Mouse (Mus musculus): ENCODE results near the gene Slc7a6.
A peak's percentile ranks its signal among the peaks of the same experiment; 100 is the strongest.

Gene Slc7a6

GRCm38 (mm10) chr8:106145331-106145730 is 23.3 kb upstream of the Slc7a6 start:
- no peak for DNase-seq

- no peak for DNase-seq
These were observed 22.6 kb upstream of the Slc7a6 start for GRCm38 (mm10) chr8:106146014-106146413.

DNA sequence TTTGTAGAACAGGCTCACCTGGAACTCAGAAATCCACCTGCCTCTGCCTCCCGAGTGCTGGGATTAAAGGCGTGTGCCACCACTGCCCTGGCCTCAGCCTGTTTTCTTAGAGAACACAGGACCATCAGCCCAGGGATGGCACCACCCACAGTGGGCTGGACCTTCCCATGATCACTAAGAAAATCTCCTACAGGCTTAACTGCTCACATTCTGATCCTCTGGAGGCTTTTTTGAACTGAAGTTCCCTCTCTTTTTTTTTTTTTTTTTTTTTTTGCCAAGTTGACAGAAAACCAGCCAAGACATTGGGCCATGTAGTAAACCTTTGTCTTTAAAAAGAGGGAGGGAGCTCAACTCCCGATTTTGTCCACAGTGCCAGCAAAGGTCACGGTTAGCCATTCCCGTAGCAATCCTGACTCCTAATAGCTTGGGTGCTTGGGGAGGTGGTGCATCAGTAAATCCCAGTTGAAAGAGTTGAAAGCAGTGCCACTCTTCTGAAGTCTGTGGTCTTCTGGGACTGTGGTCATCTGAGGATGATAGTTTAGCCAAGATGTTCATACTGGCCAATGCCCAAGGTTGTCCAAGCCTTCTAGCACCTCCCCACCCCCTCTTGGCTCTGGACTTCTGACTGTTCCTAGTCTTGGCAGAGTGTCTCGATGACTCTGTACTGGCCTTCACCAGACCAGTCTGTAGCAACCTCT is 20.6 kb upstream of the Slc7a6 start:
- DNase-seq = no peak

- DNase-seq = no peak
These were observed 19.6 kb upstream of the Slc7a6 start for GRCm38 (mm10) chr8:106149025-106149424.

GRCm38 (mm10) chr8:106149801-106150652 is 18.6 kb upstream of the Slc7a6 start, which contains the start of gene Pla2g15:
Gene Pla2g15 (plus strand): TSS chr8:106150399.
- peak; percentile 92 for DNase-seq

DNA sequence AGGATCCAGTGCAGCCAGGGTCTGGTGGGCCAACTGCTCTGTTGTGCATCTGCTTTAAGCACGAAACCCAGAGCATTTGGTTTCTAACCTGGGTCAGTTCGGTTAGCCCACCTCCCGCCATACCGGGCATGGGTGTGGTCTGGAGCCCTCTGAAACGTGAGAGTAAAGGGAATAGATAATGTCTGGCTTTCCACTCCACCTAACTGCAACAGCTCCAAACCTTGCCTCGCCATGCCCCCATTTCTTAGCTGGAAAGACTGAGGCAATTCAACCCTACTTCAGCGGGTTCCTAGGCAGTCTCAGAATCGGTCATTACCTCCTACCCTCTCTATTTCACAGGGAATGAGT is 18.0 kb upstream of the Slc7a6 start:
- DNase-seq = no peak

GRCm38 (mm10) chr8:106151041-106151440 is 17.6 kb upstream of the Slc7a6 start:
- DNase-seq = no peak

- no peak for DNase-seq
These were observed 15.8 kb upstream of the Slc7a6 start for GRCm38 (mm10) chr8:106152876-106153275.

GRCm38 (mm10) chr8:106157419-106157818 is 11.2 kb upstream of the Slc7a6 start:
- no peak for DNase-seq

GRCm38 (mm10) chr8:106158381-106158780 is 10.3 kb upstream of the Slc7a6 start:
- DNase-seq = no peak

GRCm38 (mm10) chr8:106159876-106160275 is 8.8 kb upstream of the Slc7a6 start:
- no peak for DNase-seq

DNA sequence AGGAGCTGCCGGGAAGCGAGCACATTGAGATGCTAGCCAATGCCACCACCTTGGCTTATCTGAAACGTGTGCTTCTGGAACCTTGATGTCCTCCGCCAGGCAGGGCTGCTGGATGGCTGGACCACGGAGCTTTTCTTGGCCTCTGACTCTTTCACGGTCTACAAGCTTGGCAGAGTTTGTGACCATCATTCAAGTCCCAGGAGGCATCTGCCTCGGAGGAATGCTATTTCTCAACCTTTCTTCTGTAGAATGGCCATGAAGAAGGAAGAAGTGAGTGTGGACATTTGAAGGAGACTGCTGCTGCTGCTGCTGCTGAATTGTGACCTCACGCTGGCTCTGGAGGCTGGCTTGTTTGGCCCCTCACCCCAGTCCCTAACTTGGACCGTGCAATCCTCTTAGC is 5.4 kb upstream of the Slc7a6 start:
- DNase-seq = no peak

GRCm38 (mm10) chr8:106165460-106165859 is 3.2 kb upstream of the Slc7a6 start:
- peak; percentile 81 for DNase-seq

- DNase-seq = peak; percentile 55
These were observed 618 bp downstream of the Slc7a6 start for GRCm38 (mm10) chr8:106169017-106169933.

DNA sequence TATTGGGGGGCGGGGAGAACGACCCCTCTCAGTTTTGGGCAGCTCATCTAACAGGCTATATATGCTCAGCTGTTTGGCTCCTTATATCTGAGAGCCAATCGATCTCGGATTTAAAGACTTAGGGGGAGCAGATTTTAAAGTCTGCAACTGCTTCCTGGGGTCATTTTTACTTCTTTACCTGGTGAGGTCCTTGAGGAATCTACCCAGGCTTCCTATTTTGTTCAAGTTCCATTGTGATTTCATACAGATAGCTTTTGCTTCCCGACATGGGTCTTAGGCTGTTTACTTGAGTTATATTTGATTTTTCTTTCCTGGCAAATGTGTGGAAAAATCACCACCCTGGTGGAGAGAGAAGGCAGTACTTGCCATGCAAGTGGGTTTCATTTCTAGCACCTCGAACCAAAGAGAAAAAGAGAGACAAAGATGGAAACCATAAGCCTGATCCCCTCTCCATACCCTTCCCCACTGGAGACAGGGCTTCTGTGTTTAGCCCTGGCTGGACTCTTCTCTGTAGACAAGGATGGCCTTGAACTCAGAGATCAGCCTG is 1.4 kb downstream of the Slc7a6 start:
- no peak for DNase-seq

DNA sequence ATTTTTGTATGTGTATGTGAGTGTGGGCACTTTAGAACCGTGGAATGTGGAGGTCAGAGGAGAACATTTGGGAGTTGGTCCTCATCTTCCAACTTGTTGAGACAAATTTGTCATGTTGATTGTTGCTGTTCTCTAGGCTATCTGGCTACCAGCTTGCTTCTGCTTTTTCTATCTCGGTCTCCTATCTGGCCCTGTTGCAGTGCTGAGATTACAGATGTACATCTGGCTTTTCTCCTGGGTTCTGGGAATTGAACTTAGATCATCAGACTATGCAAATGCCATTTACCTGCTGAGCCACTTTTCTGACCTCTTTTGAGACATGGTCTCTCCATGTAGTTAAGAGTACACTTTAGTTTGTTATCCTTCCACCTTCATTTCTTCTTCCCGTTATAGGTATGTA is 4.9 kb downstream of the Slc7a6 start:
- no peak for DNase-seq

GRCm38 (mm10) chr8:106176891-106177290 is 8.2 kb downstream of the Slc7a6 start:
- DNase-seq = no peak

DNA sequence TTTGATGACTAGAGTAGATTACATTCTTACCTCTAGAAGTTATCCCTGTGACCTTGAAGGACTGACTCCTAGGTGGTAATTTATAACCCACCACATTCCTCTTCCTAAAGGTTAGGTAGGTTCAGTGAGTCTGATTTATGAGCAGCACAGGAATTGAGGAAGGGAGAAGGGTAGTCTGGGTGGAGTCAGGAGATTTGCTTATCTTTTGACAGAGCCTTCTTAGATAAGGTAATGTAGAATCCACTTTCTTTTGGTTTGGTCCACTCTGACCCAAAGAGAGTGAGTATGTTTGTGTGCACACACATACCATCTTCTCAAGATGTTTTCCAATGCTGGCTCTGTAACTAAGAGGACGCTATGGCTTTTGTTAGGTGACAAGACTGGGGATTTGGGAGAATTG is 8.9 kb downstream of the Slc7a6 start:
- no peak for DNase-seq

DNA sequence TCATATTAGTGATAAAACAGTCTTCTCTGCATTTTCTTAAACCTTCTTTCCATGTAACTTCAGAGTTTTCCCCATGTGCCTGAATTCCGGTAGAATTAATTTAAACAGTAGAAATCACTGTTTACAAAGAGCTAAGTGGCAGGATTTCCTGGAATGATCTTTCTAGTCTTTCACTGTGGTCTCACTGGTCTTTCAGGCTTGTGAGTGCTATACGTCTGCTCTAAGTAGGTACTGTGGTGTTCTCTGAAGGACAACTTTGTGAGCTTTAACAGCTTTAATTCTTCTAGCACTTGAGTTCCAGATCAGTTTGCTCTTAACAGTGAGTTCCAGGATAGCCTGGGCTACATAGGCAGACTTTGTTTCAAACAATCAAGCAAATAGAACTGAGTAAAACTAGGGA is 9.8 kb downstream of the Slc7a6 start:
- DNase-seq = no peak

- DNase-seq = peak; percentile 40
These were observed 17.1 kb downstream of the Slc7a6 start for GRCm38 (mm10) chr8:106185628-106186270.

- no peak for DNase-seq
These were observed 17.7 kb downstream of the Slc7a6 start for GRCm38 (mm10) chr8:106186394-106186793.

DNA sequence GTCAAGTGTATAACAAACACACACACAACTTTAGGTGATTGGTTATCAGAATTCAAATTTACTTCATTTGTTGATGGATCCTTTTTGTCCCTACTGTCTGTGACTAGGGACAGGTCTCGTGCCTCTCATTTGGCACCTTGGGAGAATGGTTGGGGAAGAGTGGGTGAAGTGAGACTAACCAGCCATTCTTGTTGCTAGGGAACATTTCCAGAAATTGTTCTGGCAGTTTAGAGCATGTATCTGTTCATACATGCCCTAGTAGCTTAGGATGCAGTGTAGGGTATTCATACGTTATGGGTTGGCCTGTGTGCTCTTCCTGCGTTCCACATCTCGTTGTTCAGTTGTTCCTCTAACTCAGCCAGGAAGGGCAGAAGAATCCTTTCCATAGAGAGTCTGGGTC is 20.5 kb downstream of the Slc7a6 start:
- DNase-seq = no peak
